Mouse (Mus musculus) Patski (cell line): ENCODE results near the gene Tomm40l. TPM values are rescaled to one million over a fixed set of nuclear protein-coding genes. Genes with fewer than 3 reads are reported as not detected.

Experiments used
- ATAC-seq: fragments of 100-300 bp; one replicate; pipeline ENCODE4 v1.8.0; 2021
- CTCF ChIA-PET: fragments of 350-600 bp; sonication (Branson Sonifier 250); formaldehyde crosslinking; loops from one replicate; lab custom pipeline; 2022; ENCODE audit warnings: inconsistent platforms; lab: Charles Lee
- POLR2A ChIA-PET: fragments of 350-600 bp; sonication (Branson Sonifier 250); formaldehyde crosslinking; loops from one replicate; lab custom pipeline; 2022; ENCODE audit warnings: antibody characterized with exemption, inconsistent platforms; lab: Charles Lee
- DNase-seq: peaks from one replicate; pipeline ENCODE4 v3.0.0-alpha.2; 2011; ENCODE audit warnings: low read depth, low spot score
- H3K27me3 ChIP-seq: fragments of 371-371 bp; one replicate; pipeline ENCODE4 v1.5.1; 2021
- CTCF ChIP-seq: fragments of 100-300 bp; IDR thresholded peaks from one replicate; pipeline ENCODE4 v1.5.1; 2021
- in situ Hi-C: fragments of 300-500 bp; cut with MboI; formaldehyde crosslinking; loops from 3 replicates; pipeline ENCODE4 v1.11.1; 2018; ENCODE audit warnings: low pct_unique_long_range_greater_than_20kb, mixed read lengths
- polyA plus RNA-seq: library from polyadenylated mRNA; unstranded; gene quantifications from one replicate; pipeline ENCODE4 v1.2.3, GENCODE M21; 2021

Gene Tomm40l
- polyA plus RNA-seq, 1 experiment from 2014 or later, result 65.5 TPM

DNA sequence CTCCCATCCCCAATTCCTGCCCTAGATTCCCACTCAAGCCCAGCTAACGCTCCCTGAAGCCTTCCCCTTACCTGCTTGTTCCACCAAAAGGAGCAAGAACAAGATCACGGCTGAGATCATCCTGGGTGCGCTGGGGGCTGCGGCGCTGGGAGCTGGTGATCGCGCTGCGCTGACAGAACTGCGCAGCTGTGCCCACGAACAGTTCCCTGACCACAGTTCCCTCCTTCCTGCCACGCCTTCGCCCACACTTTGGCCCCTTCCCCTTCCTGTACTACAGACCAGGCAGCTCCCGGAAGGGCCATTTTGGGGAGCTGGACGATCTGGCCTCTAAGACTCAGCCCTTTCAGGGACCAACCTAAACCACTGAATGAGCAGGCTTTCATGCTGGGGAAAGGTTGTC, 11.8 kb upstream of the Tomm40l start, which contains the start of gene Fcer1g:
TSS of gene Fcer1g (minus strand) at position 240 of the 400 bp plus-strand sequence.
- in situ Hi-C loops, result no loop called here
- TF ChIP-seq CTCF, result no peak
- no peaks in the 10 kb centered on the region for H3K27me3 ChIP-seq
- DNase-seq (no peak), ATAC-seq (no peak)
- POLR2A ChIA-PET, result interaction anchor here (1.0 to 1.8 kb wide), 4 partner anchors 9 to 78 kb away, joined by 3 to 6 read pairs (median 4); partner anchors contain the start of genes Ndufs2 and Tomm40l
- CTCF ChIA-PET, result interaction anchor here (1.5 to 2.0 kb wide), 2 partner anchors 11 to 47 kb away, joined by 4 read pairs; partner anchors contain the start of gene Ppox

DNA sequence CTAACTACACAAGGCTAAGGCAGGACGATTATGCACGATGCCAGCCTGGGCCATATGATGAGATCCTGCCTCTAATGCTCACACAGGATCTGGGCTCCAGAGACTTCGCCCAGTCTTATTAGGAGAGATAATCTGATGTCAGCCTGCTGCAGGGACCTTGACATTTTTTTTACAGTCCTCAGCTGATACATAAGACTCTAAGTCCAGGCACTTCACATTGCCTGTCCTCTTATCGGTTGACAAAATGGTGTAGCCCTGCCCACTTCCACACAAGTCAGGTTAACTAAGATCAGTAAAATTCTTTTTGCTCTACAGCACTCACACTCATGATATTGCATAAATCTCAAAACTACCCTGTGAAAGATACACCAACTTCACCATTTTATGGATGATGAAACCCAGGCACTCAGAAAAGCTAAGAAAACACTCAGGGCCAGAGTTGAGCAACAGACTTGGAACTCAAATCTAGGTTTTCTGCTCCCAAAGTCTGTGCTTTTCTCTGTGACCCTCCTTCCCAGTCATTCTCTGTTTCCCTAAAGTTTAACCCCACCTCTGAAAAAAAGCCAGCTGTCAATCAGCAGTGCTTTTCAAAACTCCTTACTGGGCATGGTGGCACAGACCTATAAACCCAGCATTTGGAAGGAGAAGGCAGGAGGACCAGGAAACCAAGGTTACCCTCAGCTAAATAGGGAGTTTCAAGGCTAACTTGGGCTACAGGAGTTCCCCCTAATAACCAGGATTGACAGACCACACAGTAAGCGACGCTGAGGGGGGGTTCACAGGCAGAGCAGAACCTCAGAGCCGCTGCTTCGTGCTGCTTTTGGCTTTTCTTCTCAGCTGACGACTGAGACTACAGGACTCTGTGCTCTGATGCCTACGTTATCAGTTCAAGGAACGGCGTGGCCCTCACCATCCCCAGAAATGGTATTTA, 10.8 kb upstream of the Tomm40l start:
- no peak for ATAC-seq

DNA sequence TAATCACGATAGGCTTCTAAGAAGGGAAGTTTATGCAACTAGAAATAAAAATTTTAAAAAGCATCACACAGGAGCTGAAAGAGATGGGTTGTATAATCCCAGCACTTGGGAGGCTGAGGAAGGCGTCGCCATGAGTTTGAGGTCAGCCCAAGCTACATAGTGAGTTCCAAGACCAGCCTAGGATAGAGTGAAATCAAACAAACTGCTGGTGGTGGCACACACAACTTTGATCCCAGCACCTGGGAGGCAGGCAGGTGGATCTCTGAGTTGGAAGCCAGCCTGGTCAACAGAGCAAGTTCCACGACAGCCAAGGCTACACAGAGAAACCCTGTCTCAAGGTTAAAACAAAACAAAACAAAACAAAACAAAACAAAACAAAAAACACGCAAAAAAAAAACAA, 10.0 kb upstream of the Tomm40l start:
- TF ChIP-seq CTCF, result no peak
- CTCF ChIA-PET, result interaction anchor here (1.1 to 1.6 kb wide), 2 partner anchors 11 to 16 kb away, joined by 3 read pairs; no protein-coding TSS in a partner anchor
- in situ Hi-C loops, result no loop called here
- ATAC-seq (no peak), DNase-seq (no peak)
- POLR2A ChIA-PET, result interaction anchor here (0.9 to 1.2 kb wide), 4 partner anchors 9 to 119 kb away, joined by 3 to 7 read pairs (median 4); partner anchors contain the start of gene Cfap126
- no peaks in the 10 kb centered on the region for H3K27me3 ChIP-seq

More for the DNA sequence above, 10.8 kb upstream of the Tomm40l start:
- in situ Hi-C loops, result no loop called here
- no peak for TF ChIP-seq CTCF
- CTCF ChIA-PET, result interaction anchor here (1.1 to 1.6 kb wide), 2 partner anchors 10 to 15 kb away, joined by 3 read pairs; no protein-coding TSS in a partner anchor
- H3K27me3 ChIP-seq, result no peaks in the 10 kb centered on the region
- POLR2A ChIA-PET, result interaction anchor here (0.9 to 1.8 kb wide), 4 partner anchors 10 to 84 kb away, joined by 3 to 6 read pairs (median 4); partner anchors contain the start of gene Ndufs2
- no peak for DNase-seq

DNA sequence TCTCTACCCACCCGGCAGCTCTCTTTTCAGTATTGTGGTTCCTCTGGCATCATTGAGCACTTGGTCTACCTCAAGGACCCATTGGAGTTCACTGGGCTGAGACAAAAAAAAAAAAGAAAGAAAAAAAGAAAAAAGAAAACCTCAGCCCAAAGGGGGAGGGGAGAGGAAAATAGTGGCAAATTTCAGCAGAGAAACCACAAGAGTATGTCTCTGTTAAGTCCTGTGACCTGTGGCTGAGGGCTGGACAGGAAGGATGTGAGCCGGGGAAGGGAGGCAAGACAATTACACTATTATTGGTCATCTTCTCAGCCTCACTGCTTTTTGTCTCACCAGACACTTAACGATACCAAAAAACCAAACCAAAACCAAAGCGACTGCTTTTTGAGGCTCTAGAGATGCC, 9.5 kb upstream of the Tomm40l start:
- in situ Hi-C loops, result no loop called here
- CTCF ChIA-PET, result interaction anchor here (1.1 to 1.6 kb wide), 2 partner anchors 11 to 16 kb away, joined by 3 read pairs; no protein-coding TSS in a partner anchor
- no peaks in the 10 kb centered on the region for H3K27me3 ChIP-seq
- POLR2A ChIA-PET, result interaction anchor here (0.7 to 1.2 kb wide), 6 partner anchors 9 to 118 kb away, joined by 3 to 7 read pairs (median 4); partner anchors contain the start of gene Cfap126
- TF ChIP-seq CTCF, result no peak
- ATAC-seq (peak; percentile 55), DNase-seq (peak; percentile 62)

DNA sequence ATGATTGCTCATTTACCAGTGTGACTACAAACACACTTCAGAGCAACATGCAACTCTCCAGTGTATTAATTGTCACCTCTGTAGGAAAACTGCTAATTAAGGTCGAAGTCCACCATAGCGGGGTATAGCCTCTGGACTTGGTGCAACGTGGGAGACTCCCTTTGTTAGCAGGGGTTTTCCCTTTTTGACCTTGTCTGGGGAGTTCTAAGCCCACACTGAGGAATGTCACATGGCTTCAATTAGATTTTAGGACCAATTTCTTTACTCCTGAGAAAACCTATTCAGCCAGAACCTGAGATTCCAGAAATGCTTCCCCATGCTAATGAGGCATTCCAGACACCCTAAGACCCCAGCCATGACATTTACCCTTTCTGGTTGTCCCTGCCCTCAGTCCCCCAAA, 7.9 kb upstream of the Tomm40l start:
- in situ Hi-C loops, result no loop called here
- H3K27me3 ChIP-seq, result no peaks in the 10 kb centered on the region
- no peak for TF ChIP-seq CTCF
- ATAC-seq (no peak), DNase-seq (no peak)
- POLR2A ChIA-PET, result interaction anchor here (1.3 kb wide), 1 partner anchor 40 kb away, joined by 3 read pairs; the partner anchor contains the start of gene B4galt3
- CTCF ChIA-PET, result interaction anchor here (1.3 kb wide), 1 partner anchor 8 kb away, joined by 3 read pairs; no protein-coding TSS in a partner anchor

DNA sequence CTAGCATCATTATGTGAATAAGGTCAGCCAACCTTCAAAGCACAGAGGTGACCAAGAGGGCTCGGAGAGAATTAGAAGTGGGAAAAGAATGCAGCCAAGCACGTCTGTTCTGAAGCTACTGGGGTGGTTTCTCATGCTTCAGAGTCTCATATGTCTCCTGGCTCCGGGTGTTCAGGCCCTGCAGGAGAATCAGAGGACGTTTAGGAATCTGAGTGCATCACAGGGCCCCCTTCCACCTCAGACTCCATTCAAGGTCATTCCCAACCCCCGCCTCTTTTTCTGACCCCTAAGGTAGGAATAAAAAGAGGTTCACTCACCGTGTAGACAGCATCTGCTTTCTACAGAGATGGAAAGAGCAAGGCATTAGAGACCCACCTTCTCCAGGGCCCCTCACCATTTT, 7.4 kb upstream of the Tomm40l start:
- in situ Hi-C loops, result no loop called here
- DNase-seq, result no peak
- TF ChIP-seq CTCF, result no peak
- CTCF ChIA-PET, result interaction anchor here (1.1 to 1.3 kb wide), 2 partner anchors 9 to 81 kb away, joined by 3 read pairs; no protein-coding TSS in a partner anchor
- no peaks in the 10 kb centered on the region for H3K27me3 ChIP-seq
- no peak for ATAC-seq
- POLR2A ChIA-PET, result interaction anchor here (1.3 kb wide), 1 partner anchor 40 kb away, joined by 3 read pairs; the partner anchor contains the start of gene B4galt3

DNA sequence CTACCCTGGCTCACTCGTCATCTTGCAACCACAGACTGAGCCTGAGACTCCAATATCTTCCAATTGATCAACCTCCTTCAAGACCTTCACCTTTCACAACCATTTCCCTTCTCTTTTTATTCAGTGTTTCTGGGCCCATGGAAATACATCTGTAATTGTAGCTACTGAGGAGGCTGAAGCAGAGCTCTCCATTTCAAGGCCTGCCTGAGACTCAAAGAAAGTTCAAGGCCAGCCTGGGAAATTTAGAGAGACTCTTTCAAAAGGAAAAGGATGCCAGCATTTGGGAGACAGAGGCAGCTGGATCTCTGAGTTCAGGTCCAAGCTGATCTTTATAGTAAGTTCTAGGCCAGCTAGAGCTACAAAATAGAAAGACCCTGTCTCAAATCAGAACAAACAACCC, 5.6 kb upstream of the Tomm40l start:
- CTCF ChIA-PET, result interaction anchor here (1.1 to 1.4 kb wide), 2 partner anchors 11 to 109 kb away, joined by 4 read pairs; no protein-coding TSS in a partner anchor

DNA sequence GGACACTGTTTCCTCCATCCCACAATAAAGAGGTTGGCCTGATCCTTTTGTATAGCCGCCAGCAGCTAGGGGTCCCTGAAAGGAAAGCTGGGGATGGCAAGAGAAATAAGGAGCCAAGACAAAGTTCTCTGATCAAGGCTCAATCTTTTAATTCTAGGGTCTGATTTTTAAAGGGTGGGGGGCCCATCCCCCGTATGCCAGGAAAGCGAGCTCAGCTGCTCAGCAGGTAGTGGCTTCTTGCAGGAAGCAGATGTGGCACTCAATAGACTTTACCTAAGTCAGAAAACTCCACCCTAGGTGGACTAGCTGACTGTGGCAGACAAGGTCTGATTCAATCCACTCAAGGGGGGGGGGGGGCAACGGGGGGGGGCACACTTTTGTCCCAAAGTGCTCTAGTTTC, 4.5 kb upstream of the Tomm40l start:
- ChIA-PET CTCF (no interaction called here), POLR2A (no interaction called here)
- in situ Hi-C loops, result no loop called here
- DNase-seq (no peak), ATAC-seq (no peak)
- no peak for TF ChIP-seq CTCF
- H3K27me3 ChIP-seq, result no peaks in the 10 kb centered on the region

More for the DNA sequence above, 5.6 kb upstream of the Tomm40l start:
- H3K27me3 ChIP-seq, result no peaks in the 10 kb centered on the region
- DNase-seq, result no peak
- POLR2A ChIA-PET, result interaction anchor here (0.6 to 1.0 kb wide), 2 partner anchors 35 to 60 kb away, joined by 3 read pairs; partner anchors contain the start of gene Usp21
- TF ChIP-seq CTCF, result no peak
- ATAC-seq, result no peak
- in situ Hi-C loops, result no loop called here

DNA sequence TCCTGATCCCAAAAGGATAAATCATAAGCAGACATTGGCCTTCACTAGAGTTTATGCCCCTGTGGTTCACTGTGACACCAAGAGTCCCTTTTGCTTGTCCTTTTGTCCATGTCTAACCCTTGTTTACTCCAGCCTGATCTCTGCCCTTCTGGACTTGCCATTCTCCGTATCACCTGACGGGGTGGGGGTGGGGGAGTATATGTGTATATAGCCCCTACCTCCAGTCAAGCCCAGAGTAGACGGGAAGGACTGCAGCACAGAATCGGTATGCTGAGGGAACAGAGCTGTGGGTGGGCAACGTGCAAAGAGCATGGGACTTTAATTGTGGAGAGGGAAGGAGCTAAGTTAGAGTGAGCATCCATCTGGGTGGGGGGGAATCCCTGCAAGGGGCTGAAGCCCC, 2.5 kb upstream of the Tomm40l start, which contains the start of gene Apoa2:
TSS of gene Apoa2 (plus strand) at position 198 of the 400 bp plus-strand sequence.
- POLR2A ChIA-PET, result interaction anchor here (0.6 to 0.7 kb wide), 2 partner anchors 20 to 107 kb away, joined by 3 to 4 read pairs; no protein-coding TSS in a partner anchor
- in situ Hi-C loops, result loop anchor here (5.0 kb wide), 2 partner anchors 63 to 113 kb away; partner anchors contain the start of gene Cfap126
- ATAC-seq (no peak), DNase-seq (no peak)
- TF ChIP-seq CTCF, result no peak
- no peaks in the 10 kb centered on the region for H3K27me3 ChIP-seq
- CTCF ChIA-PET, result interaction anchor here (1.1 to 1.4 kb wide), 2 partner anchors 11 to 14 kb away, joined by 3 read pairs; no protein-coding TSS in a partner anchor
